Mouse (Mus musculus) C2C12 (cell line): ENCODE results near the gene Bpnt1.

Experiments
- CTCF ChIP-seq: IDR thresholded peaks from one replicate; pipeline ENCODE4 v1.5.1; 2011; ENCODE audit not compliant: control insufficient read depth, insufficient read depth, insufficient read length
- FOSL1 ChIP-seq: IDR thresholded peaks from one replicate; pipeline ENCODE4 v1.8.0; 2011; ENCODE audit warnings: mild to moderate bottlenecking, low read length; ENCODE audit not compliant: poor library complexity, insufficient read depth, severe bottlenecking
- MAX ChIP-seq: IDR thresholded peaks from one replicate; pipeline ENCODE4 v1.6.1; 2011; ENCODE audit warnings: mild to moderate bottlenecking, control low read depth
- MYOG ChIP-seq: IDR thresholded peaks from one replicate; pipeline ENCODE4 v1.6.1; 2011; ENCODE audit not compliant: control insufficient read depth, insufficient read length; ENCODE audit errors: extremely low read depth
- USF1 ChIP-seq: IDR thresholded peaks from one replicate; pipeline ENCODE4 v1.6.1; 2011; ENCODE audit warnings: low read depth, mild to moderate bottlenecking, control low read depth, moderate library complexity

DNA sequence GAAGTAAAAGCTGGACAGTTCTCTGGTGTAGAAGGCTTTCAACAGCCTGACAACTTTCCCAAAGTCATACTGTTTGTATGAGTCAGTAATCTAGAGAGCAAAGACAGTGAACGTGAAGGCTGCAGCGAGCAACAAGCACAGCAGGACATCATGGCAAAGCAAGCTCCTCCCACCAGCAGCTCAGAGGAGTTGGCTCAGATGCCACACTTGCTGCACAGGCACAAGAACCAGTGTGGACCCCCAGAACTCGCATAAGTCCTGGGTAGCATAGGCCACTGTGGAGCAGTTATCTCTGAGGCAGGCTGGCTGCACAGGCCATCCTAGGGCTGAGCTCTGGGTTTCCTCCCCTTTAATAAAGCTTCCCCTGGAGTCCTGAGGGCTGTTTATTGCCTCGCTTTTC is 40.6 kb upstream of the Bpnt1 start:
- TF ChIP-seq CTCF (no peak), MYOG (no peak), USF1 (no peak), MAX (no peak), FOSL1 (no peak)
